Mouse (Mus musculus) kidney, adult 2 months (tissue): Measurements from ENCODE around the gene Txndc2.

Source experiments
- CTCF ChIP-seq: fragments of 200-500 bp; conservative IDR thresholded peaks from 2 replicates; pipeline ENCODE4 v1.5.1; 2011; ENCODE audit warnings: low read depth, mild to moderate bottlenecking, control low read depth, low read length, moderate library complexity, mixed read lengths; ENCODE audit not compliant: insufficient read depth, insufficient read length
- POLR2A ChIP-seq: fragments of 200-500 bp; IDR thresholded peaks from one replicate; pipeline ENCODE4 v1.6.1; 2011; ENCODE audit warnings: low read depth, low read length, control low read depth

- TF ChIP-seq CTCF (no peak), POLR2A (no peak)
Observed at GRCm38 (mm10) chr17:65629943-65630342, 12.0 kb downstream of the Txndc2 start.
